Mouse (Mus musculus) neural tube, embryonic 11.5 days (tissue): ENCODE results near the gene Fam107b. TPM values are rescaled to one million over a fixed set of nuclear protein-coding genes. Genes with fewer than 3 reads are reported as not detected.

Experiments
- ATAC-seq: fragments of 200-750 bp; cut with Nextera tagmentation; 2 replicates; pipeline ENCODE4 v1.8.0; 2017; ENCODE audit warnings: moderate number of reproducible peaks, mild to moderate bottlenecking, moderate TSS enrichment, moderate library complexity; ENCODE audit not compliant: insufficient read depth, low FRiP score, low TSS enrichment
- DNase-seq: peaks from one replicate; pipeline ENCODE4 v3.0.0-alpha.2; 2015; ENCODE audit warnings: low spot score
- H3K27ac ChIP-seq: fragments of 300-500 bp; sonication (generic); 2 replicates; pipeline ENCODE4 v1.5.1; 2014; ENCODE audit warnings: low read depth, mild to moderate bottlenecking, low read length
- H3K27me3 ChIP-seq: fragments of 300-500 bp; sonication (generic); 2 replicates; pipeline ENCODE4 v1.6.1; 2014; ENCODE audit warnings: mild to moderate bottlenecking, low read length, mixed read lengths; ENCODE audit not compliant: control insufficient read depth, insufficient read depth
- H3K36me3 ChIP-seq: fragments of 300-500 bp; sonication (generic); 2 replicates; pipeline ENCODE4 v1.6.1; 2014; ENCODE audit warnings: mild to moderate bottlenecking, low read length, moderate library complexity, mixed read lengths; ENCODE audit not compliant: control insufficient read depth, insufficient read depth
- H3K4me1 ChIP-seq: fragments of 300-500 bp; sonication (generic); 2 replicates; pipeline ENCODE4 v1.6.1; 2014; ENCODE audit warnings: low read length, mixed read lengths; ENCODE audit not compliant: control insufficient read depth, insufficient read depth
- H3K4me2 ChIP-seq: fragments of 300-500 bp; sonication (generic); 2 replicates; pipeline ENCODE4 v1.6.1; 2014; ENCODE audit warnings: low read depth, mild to moderate bottlenecking, moderate library complexity
- H3K4me3 ChIP-seq: fragments of 300-500 bp; sonication (generic); 2 replicates; pipeline ENCODE4 v1.5.1; 2014; ENCODE audit warnings: low read depth, low read length
- H3K9ac ChIP-seq: fragments of 300-500 bp; sonication (generic); 2 replicates; pipeline ENCODE4 v1.6.1; 2014; ENCODE audit warnings: mild to moderate bottlenecking, low read length
- H3K9me3 ChIP-seq: fragments of 300-500 bp; sonication (generic); 2 replicates; pipeline ENCODE4 v1.6.1; 2016; ENCODE audit warnings: low read length; ENCODE audit not compliant: control insufficient read depth
- WGBS: fragments of 180-500 bp; shearing (Covaris S2); extraction: QIAGEN DNeasy Blood & Tissue Kit; methylation state at CpG from one replicate; pipeline ENCODE4 v1.1.7; 2014; 5-methylcytosine and 5-hydroxymethylcytosine counted together
- polyA plus RNA-seq: library from polyadenylated mRNA; unstranded; fragments of >200 nt; fragmentation: Nextera tagmentation; extraction: Ambion mirVana; gene quantifications from 2 replicates; pipeline ENCODE4 v1.2.1, GENCODE M21; 2014

The Fam107b gene
- polyA plus RNA-seq, 1 experiment from 2014 or later: 64.4 TPM

DNA sequence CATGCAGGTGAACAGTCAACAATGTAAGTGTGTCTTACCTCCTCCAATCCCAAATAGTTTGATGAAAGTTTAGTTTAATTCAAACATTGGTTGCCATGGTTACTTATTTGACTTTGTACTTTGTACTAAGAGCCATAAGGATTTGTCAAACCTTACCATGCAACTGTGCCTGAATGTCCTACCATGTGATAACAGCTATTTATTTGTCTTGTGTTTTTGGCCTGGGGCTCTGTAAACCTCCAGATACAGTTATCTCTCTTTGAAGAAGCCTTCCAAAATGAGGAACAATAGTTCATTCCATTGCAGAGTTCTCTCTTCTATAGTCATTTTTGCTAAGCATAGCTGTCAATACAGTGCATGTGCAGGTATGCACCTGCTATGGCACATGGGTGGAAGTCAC, 72.7 kb downstream of the Fam107b start:
- Histone ChIP-seq H3K9me3 (no peaks in the 10 kb centered on the region), H3K4me2 (no peak overlapping the region), H3K27me3 (no peaks in the 10 kb centered on the region), H3K4me3 (no peak overlapping the region), H3K27ac (no peak overlapping the region), H3K4me1 (no peaks in the 10 kb centered on the region), H3K9ac (no peak overlapping the region), H3K36me3 (no peaks in the 10 kb centered on the region)
- ATAC-seq (no peak), DNase-seq (no peak)

GRCm38 (mm10) chr2:3645741-3646140, 75.5 kb downstream of the Fam107b start:
- Histone ChIP-seq H3K36me3 (no peaks in the 10 kb centered on the region), H3K9ac (no peak overlapping the region), H3K4me1 (no peaks in the 10 kb centered on the region), H3K9me3 (no peaks in the 10 kb centered on the region), H3K27me3 (no peaks in the 10 kb centered on the region), H3K27ac (no peak overlapping the region), H3K4me3 (no peak overlapping the region), H3K4me2 (no peak overlapping the region)
- WGBS: 92% methylated on average over 4 of the region's 4 CpGs
- no peak for ATAC-seq
- DNase-seq: no peak

DNA sequence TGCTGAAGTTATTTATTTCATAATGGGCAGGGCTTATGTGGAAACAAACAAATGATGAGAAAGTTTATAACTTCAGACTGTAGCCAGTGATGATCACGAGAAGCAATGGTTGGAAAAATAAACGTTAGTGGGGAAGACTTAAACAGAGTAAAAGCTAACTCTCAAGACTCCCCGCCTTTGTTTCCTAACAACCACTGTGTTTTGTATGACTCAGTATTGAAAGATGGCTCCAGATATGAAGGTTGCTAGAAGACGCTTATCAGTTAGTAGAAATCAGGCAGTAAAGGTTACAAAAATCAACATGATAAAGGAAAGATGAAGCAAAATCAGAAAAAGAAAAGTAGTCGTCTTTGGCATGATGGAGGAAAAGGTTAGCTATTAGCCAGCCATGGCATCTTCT, 78.9 kb downstream of the Fam107b start:
- no peak for DNase-seq
- no peaks in the 10 kb centered on the region for H3K27me3 ChIP-seq
- H3K4me1 ChIP-seq: no peaks in the 10 kb centered on the region
- 87% methylated on average over 5 of the region's 5 CpGs for WGBS
- no peak for ATAC-seq
- H3K27ac ChIP-seq: no peak overlapping the region
- H3K4me3 ChIP-seq: no peak overlapping the region
- H3K4me2 ChIP-seq: no peak overlapping the region
- H3K36me3 ChIP-seq: no peaks in the 10 kb centered on the region
- H3K9ac ChIP-seq: no peak overlapping the region
- no peaks in the 10 kb centered on the region for H3K9me3 ChIP-seq

GRCm38 (mm10) chr2:3654606-3655005, 84.3 kb downstream of the Fam107b start:
- H3K27me3 ChIP-seq: no peaks in the 10 kb centered on the region
- no peak overlapping the region for H3K9ac ChIP-seq
- no peak for ATAC-seq
- H3K4me1 ChIP-seq: no peaks in the 10 kb centered on the region
- no peaks in the 10 kb centered on the region for H3K9me3 ChIP-seq
- no peak overlapping the region for H3K4me2 ChIP-seq
- H3K27ac ChIP-seq: no peak overlapping the region
- H3K4me3 ChIP-seq: no peak overlapping the region
- H3K36me3 ChIP-seq: no peaks in the 10 kb centered on the region
- no peak for DNase-seq

DNA sequence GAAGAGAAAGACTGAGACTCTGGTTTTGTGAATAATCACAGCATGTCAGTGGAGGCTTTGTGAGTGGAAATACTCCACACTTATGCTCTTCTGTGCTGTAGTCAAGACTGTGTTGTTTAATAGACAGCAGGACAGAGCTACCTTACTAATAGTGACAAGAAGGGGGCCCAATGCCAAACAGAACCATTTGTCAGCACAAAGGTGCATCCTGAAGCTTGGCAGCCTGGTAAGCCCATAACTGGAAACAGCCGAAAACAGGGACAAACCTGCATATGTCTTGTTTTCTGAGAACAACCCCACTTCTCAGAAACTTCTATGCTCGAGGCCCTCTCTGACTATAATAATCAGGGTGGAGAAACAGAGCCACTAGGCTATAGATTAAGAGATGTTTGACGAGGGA, 85.8 kb downstream of the Fam107b start:
- Histone ChIP-seq H3K4me3 (no peak overlapping the region), H3K27me3 (no peaks in the 10 kb centered on the region), H3K9me3 (no peaks in the 10 kb centered on the region), H3K27ac (no peak overlapping the region), H3K4me1 (no peaks in the 10 kb centered on the region), H3K9ac (no peak overlapping the region), H3K36me3 (no peaks in the 10 kb centered on the region), H3K4me2 (no peak overlapping the region)
- no peak for ATAC-seq
- 81% methylated on average over 3 of the region's 3 CpGs for WGBS
- DNase-seq: no peak

DNA sequence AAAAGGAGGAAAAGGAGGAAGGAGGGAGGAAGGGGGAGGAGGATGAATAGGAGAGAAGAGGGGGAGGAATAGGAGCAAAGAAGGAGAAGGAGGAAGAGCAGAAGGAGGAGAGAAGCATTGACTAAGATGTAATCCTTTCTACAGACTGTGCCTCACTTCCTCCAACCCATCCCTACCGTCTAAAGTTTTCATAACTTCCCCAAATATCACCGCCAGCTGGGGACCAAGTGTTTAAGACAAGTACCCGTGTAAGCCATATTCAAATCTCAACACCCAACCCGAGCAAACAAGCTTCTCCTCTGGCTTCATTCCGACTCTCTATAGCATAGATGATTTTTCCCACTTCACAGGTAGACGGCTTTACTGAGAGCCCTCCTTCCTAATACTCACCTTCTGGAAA, 86.5 kb downstream of the Fam107b start:
- Histone ChIP-seq H3K9me3 (no peaks in the 10 kb centered on the region), H3K27ac (no peak overlapping the region), H3K27me3 (no peaks in the 10 kb centered on the region), H3K9ac (no peak overlapping the region), H3K4me3 (no peak overlapping the region), H3K36me3 (no peaks in the 10 kb centered on the region), H3K4me2 (no peak overlapping the region), H3K4me1 (no peaks in the 10 kb centered on the region)
- 83% methylated on average over 6 of the region's 6 CpGs for WGBS
- DNase-seq (no peak), ATAC-seq (no peak)

- Histone ChIP-seq H3K27ac (no peak overlapping the region), H3K36me3 (no peaks in the 10 kb centered on the region), H3K9me3 (no peaks in the 10 kb centered on the region), H3K4me1 (no peaks in the 10 kb centered on the region), H3K4me3 (no peak overlapping the region), H3K27me3 (no peaks in the 10 kb centered on the region), H3K9ac (no peak overlapping the region), H3K4me2 (no peak overlapping the region)
- ATAC-seq (no peak), DNase-seq (no peak)
- 87% methylated on average over 5 of the region's 5 CpGs for WGBS
These were observed 87.1 kb downstream of the Fam107b start for GRCm38 (mm10) chr2:3657376-3657775.

GRCm38 (mm10) chr2:3657811-3658730, 87.8 kb downstream of the Fam107b start:
- ATAC-seq: no peak
- Histone ChIP-seq H3K27ac (no peak overlapping the region), H3K27me3 (no peaks in the 10 kb centered on the region), H3K4me1 (no peaks in the 10 kb centered on the region), H3K9me3 (no peaks in the 10 kb centered on the region), H3K4me2 (no peak overlapping the region), H3K36me3 (no peaks in the 10 kb centered on the region), H3K4me3 (no peak overlapping the region), H3K9ac (no peak overlapping the region)
- DNase-seq: no peak
- WGBS: 79% methylated on average over 11 of the region's 11 CpGs

GRCm38 (mm10) chr2:3658900-3659299, 88.6 kb downstream of the Fam107b start:
- no peak overlapping the region for H3K4me3 ChIP-seq
- 43% methylated on average over 4 of the region's 4 CpGs for WGBS
- no peaks in the 10 kb centered on the region for H3K36me3 ChIP-seq
- H3K4me2 ChIP-seq: no peak overlapping the region
- H3K9me3 ChIP-seq: no peaks in the 10 kb centered on the region
- ATAC-seq (no peak), DNase-seq (no peak)
- H3K9ac ChIP-seq: no peak overlapping the region
- no peak overlapping the region for H3K27ac ChIP-seq
- H3K4me1 ChIP-seq: no peaks in the 10 kb centered on the region
- no peaks in the 10 kb centered on the region for H3K27me3 ChIP-seq
